Mouse (Mus musculus) liver, embryonic 14.5 days (tissue): ENCODE data around the gene Pdcd7. TPM values are rescaled to one million over a fixed set of nuclear protein-coding genes. Genes with fewer than 3 reads are reported as not detected.

Experiments
- ATAC-seq: fragments of 200-750 bp; cut with Nextera tagmentation; 2 replicates; pipeline ENCODE4 v1.8.0; 2017; ENCODE audit warnings: moderate number of reproducible peaks, mild to moderate bottlenecking, moderate library complexity; ENCODE audit not compliant: insufficient read depth
- DNase-seq, 3 experiments: peaks; one replicate each; pipeline ENCODE4 v3.0.0-alpha.2; 2012 to 2013; ENCODE audit warnings: low read depth in 3 of 3, low spot score in 3 of 3
- H3K27ac ChIP-seq: fragments of 300-500 bp; sonication (generic); 2 replicates; pipeline ENCODE4 v1.5.1; 2014; ENCODE audit warnings: moderate library complexity, mild to moderate bottlenecking, control low read depth, inconsistent platforms
- H3K27me3 ChIP-seq: fragments of 300-500 bp; sonication (generic); 2 replicates; pipeline ENCODE4 v1.6.1; 2014; ENCODE audit warnings: mild to moderate bottlenecking, low read length, moderate library complexity; ENCODE audit not compliant: control insufficient read depth, insufficient read depth
- H3K36me3 ChIP-seq: fragments of 300-500 bp; sonication (generic); replicated peaks from 2 replicates; pipeline ENCODE4 v1.6.1; 2014; ENCODE audit warnings: low read depth; ENCODE audit not compliant: control insufficient read depth, insufficient read depth
- H3K4me1 ChIP-seq, 2 experiments: fragments of 200-500 bp in 1 of 2; fragments of 300-500 bp in 1 of 2; sonication (generic) in 1 of 2; replicated peaks; 2 replicates each; pipeline ENCODE4 v1.6.1; 2012 to 2014; ENCODE audit warnings: antibody characterized with exemption in 1 of 2, inconsistent platforms in 1 of 2, low read length in 1 of 2; ENCODE audit not compliant: control insufficient read depth in 2 of 2, insufficient read depth in 2 of 2
- H3K4me2 ChIP-seq: fragments of 300-500 bp; sonication (generic); 2 replicates; pipeline ENCODE4 v1.6.1; 2014; ENCODE audit warnings: low read depth, mild to moderate bottlenecking, control low read depth, moderate library complexity
- H3K4me3 ChIP-seq, 2 experiments: fragments of 200-500 bp in 1 of 2; fragments of 300-500 bp in 1 of 2; sonication (generic) in 1 of 2; 2 replicates each; pipeline ENCODE4 v1.5.1; 2012 to 2014; ENCODE audit warnings: low read depth in 2 of 2, low read length in 2 of 2, mild to moderate bottlenecking in 2 of 2, control low read depth in 1 of 2, inconsistent platforms in 1 of 2, moderate library complexity in 1 of 2; ENCODE audit not compliant: insufficient read depth in 1 of 2
- H3K9ac ChIP-seq: fragments of 300-500 bp; sonication (generic); replicated peaks from 2 replicates; pipeline ENCODE4 v1.6.1; 2014; ENCODE audit warnings: mild to moderate bottlenecking, control low read depth, moderate library complexity
- H3K9me3 ChIP-seq: fragments of 300-500 bp; sonication (generic); 2 replicates; pipeline ENCODE4 v1.6.1; 2016; ENCODE audit warnings: low read length, mixed read lengths; ENCODE audit not compliant: control insufficient read depth
- CTCF ChIP-seq: IDR thresholded peaks from 2 replicates; pipeline ENCODE4 v1.5.1; 2016; ENCODE audit warnings: antibody characterized with exemption, low read depth, control low read depth
- EP300 ChIP-seq: IDR thresholded peaks from 2 replicates; pipeline ENCODE4 v1.6.1; 2016; ENCODE audit warnings: antibody characterized with exemption, low read depth
- WGBS: fragments of 180-500 bp; shearing (Covaris S2); extraction: QIAGEN DNeasy Blood & Tissue Kit; methylation state at CpG from one replicate; pipeline ENCODE4 v1.1.7; 2014; ENCODE audit not compliant: insufficient replicate concordance; 5-methylcytosine and 5-hydroxymethylcytosine counted together
- polyA plus RNA-seq, 2 experiments: library from polyadenylated mRNA; depleted of rRNA in 1 of 2; stranded (reverse) in 1 of 2; unstranded in 1 of 2; fragments of >200 nt; fragmentation: Nextera tagmentation in 1 of 2; extraction: Ambion mirVana in 1 of 2; gene quantifications; 2 replicates each; pipeline versions ENCODE4 v1.2.1 to v1.2.3; 2012 to 2014

Gene Pdcd7
- polyA plus RNA-seq (2012; rRNA removed) (3.2 and 4.8 TPM in 2 replicates), polyA plus RNA-seq (2014; fragmentation: Nextera tagmentation; extraction: Ambion mirVana) (4.9 and 5.7 TPM in 2 replicates)

- peak; percentile 92 for ATAC-seq
- under 1% methylated on average over 57 of the region's 59 CpGs for WGBS
- Histone ChIP-seq H3K4me2 (peak within 1 kb of the TSS; percentile 96), H3K4me1 (peaks cover 9 to 10% of the 10 kb centered on the region in 2 experiments), H3K9ac (peak within 1 kb of the TSS; percentile 84), H3K4me3 (peak within 1 kb of the TSS; percentile 77 to 81), H3K27ac (peak within 1 kb of the TSS; percentile 83), H3K36me3 (no peaks in the 10 kb centered on the region), H3K9me3 (no peaks in the 10 kb centered on the region), H3K27me3 (no peaks in the 10 kb centered on the region)
- TF ChIP-seq EP300 (no peak), CTCF (no peak)
- peak; percentile 92 to 93 (median 93) for DNase-seq
Measured at GRCm38 (mm10) chr9:65345854-65346475, at the start of gene Pdcd7. Pdcd7 (plus strand) TSS chr9:65346104.

GRCm38 (mm10) chr9:65297056-65297455, 48.8 kb upstream of the Pdcd7 start:
- no peak for TF ChIP-seq CTCF
- no peak for TF ChIP-seq EP300
- Histone ChIP-seq H3K4me2 (no peak overlapping the region), H3K27me3 (no peaks in the 10 kb centered on the region), H3K9ac (no peak overlapping the region), H3K27ac (no peak overlapping the region), H3K9me3 (no peaks in the 10 kb centered on the region), H3K4me3 (no peak overlapping the region), H3K36me3 (peaks cover 17% of the 10 kb centered on the region), H3K4me1 (peaks cover 14 to 18% of the 10 kb centered on the region in 2 experiments)
- DNase-seq = no peak
- 89% methylated on average over 2 of the region's 2 CpGs for WGBS
- ATAC-seq = no peak

- H3K27ac ChIP-seq = no peak overlapping the region
- H3K36me3 ChIP-seq = peaks cover 32% of the 10 kb centered on the region
- no peak for ATAC-seq
- H3K4me1 ChIP-seq = peaks cover 2 to 6% of the 10 kb centered on the region in 2 experiments; a peak in 1 of 4 replicates
- H3K4me3 ChIP-seq = no peak overlapping the region
- no peak for TF ChIP-seq EP300
- no peak for TF ChIP-seq CTCF
- H3K9me3 ChIP-seq = no peaks in the 10 kb centered on the region
- no peak overlapping the region for H3K4me2 ChIP-seq
- H3K9ac ChIP-seq = no peak overlapping the region
- WGBS = 86% methylated on average over 3 of the region's 3 CpGs
- no peak for DNase-seq
- no peaks in the 10 kb centered on the region for H3K27me3 ChIP-seq
Measured at GRCm38 (mm10) chr9:65298761-65299160, 47.1 kb upstream of the Pdcd7 start.

GRCm38 (mm10) chr9:65299650-65300049, 46.3 kb upstream of the Pdcd7 start:
- Histone ChIP-seq H3K9me3 (no peaks in the 10 kb centered on the region), H3K4me3 (no peak overlapping the region), H3K4me2 (no peak overlapping the region), H3K36me3 (peaks cover 32% of the 10 kb centered on the region), H3K9ac (no peak overlapping the region), H3K27ac (no peak overlapping the region), H3K27me3 (no peaks in the 10 kb centered on the region), H3K4me1 (peaks cover 2 to 6% of the 10 kb centered on the region in 2 experiments; a peak in 1 of 4 replicates)
- no peak for ATAC-seq
- WGBS = 87% methylated on average over 7 of the region's 7 CpGs
- TF ChIP-seq EP300 (no peak), CTCF (no peak)
- DNase-seq = no peak

GRCm38 (mm10) chr9:65302327-65302983, 43.4 kb upstream of the Pdcd7 start:
- DNase-seq (no peak), ATAC-seq (no peak)

More at GRCm38 (mm10) chr9:65302327-65302983, 43.4 kb upstream of the Pdcd7 start:
- H3K36me3 ChIP-seq = peaks cover 32% of the 10 kb centered on the region
- H3K9ac ChIP-seq = no peak overlapping the region
- H3K4me2 ChIP-seq = no peak overlapping the region
- H3K9me3 ChIP-seq = no peaks in the 10 kb centered on the region
- H3K27ac ChIP-seq = no peak overlapping the region
- no peaks in the 10 kb centered on the region for H3K4me1 ChIP-seq
- WGBS = 86% methylated on average over 4 of the region's 4 CpGs
- H3K27me3 ChIP-seq = no peaks in the 10 kb centered on the region
- H3K4me3 ChIP-seq = no peak overlapping the region
- TF ChIP-seq EP300 = no peak
